Mouse (Mus musculus) CD4-positive, CD25-positive, alpha-beta regulatory T cell (primary cell): ENCODE data around the gene 4931429L15Rik. TPM values are rescaled to one million over a fixed set of nuclear protein-coding genes. Genes with fewer than 3 reads are reported as not detected.

Experiments
- polyA plus RNA-seq: library from polyadenylated mRNA; unstranded; fragments of 100-300 nt; shearing (Covaris generic); gene quantifications from one replicate; pipeline ENCODE4 v1.2.1, GENCODE M21; 2017

Gene 4931429L15Rik
- polyA plus RNA-seq = not detected

DNA sequence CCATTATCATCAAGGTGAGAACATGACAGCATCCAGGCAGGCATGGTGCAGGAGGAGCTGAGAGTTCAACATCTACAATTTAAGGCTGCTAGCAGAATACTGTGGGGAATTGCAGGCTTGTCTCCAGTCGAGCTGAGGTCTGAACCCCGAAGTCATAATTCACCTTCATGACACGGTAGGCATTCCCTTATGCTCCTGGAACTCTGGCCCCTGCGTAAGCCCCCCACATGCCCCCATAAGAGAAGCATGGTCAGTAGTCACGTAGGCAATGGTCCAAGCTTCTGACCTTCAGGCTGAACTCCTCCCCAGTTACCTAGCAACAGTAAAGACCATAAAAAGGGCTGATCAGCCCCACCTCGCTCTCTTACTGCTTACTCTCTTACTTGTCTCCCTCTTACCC lies at the start of gene 4931429L15Rik:
Gene 4931429L15Rik (minus strand): TSS at position 101 of the 400 bp plus-strand sequence.

DNA sequence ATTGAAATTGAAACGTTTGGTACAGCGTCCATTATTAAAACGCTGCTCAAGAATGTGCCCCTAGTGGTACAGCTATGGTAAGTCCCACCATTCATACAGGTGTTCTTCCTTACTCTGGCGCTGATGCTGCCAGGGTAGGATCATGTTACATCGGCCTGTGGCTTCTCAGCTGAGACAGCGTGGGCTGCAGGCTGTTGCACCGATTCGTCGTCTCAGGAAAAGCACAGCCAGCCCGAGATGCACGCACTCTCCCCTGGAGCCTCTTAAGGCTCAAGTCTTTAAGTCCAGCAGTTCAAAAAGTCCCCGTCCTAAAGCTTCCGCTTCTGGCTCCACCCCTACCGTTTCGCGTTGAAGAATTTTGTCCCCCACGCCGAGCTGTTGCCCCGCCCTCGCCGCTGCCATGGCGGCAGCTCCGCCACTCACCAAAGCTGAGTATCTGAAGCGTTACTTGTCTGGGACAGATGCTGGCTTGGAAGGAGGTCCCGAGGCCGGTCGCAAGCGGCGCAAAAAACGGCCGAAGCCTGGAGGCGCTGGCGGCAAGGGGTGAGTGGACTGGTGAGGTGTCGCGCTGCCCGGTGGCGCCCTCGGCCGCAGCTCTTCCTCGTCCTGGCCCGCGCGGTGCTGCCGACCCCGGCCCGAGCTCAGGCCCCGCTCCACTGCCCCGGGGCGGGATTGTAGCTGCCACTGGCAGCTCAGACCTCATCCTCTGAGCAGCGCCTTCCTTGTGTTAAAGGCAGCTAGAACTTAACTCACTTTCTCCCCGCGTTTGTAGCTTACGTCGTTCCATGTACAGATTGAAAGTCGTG lies 37.0 kb downstream of the 4931429L15Rik start, which contains the start of gene Bud13:
Gene Bud13 (plus strand): TSS at position 378 of the 806 bp plus-strand sequence.

DNA sequence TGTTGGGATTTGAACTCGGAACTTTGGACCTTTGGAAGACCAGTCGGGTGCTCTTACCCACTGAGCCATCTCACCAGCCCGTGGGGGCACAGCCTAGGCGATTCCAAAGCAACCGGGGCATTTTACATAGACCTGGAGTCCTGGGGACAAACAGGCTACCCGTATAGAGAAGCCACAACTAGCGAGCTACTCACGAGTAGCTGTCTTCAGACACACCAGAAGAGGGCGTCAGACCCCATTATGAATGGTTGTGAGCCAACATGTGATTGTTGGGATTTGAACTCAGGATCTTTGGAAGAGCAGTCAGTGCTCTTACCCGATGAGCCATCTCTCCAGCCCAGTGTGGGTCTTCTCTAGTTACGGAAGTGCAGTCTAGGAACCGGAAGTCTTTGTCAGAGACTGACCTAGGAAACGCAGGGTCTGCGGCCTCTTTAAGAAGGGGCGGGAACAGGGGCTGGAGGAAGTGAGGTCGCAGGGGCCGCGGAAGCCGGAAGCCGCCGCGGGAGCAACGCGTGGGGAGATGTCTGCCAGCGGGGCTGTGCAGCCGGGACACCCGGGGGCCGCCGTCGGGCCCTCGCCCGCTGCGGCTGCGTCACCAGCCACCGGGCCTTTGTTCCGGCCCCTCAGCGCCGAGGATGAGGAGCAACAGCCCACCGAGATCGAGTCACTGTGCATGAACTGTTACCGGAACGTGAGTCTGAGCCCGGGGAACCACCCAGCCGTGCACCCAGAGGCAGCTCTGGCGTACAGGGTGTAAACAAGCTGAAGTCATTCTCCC lies 46.9 kb downstream of the 4931429L15Rik start, which contains the start of gene Zpr1:
Gene Zpr1 (plus strand): TSS at position 388 of the 778 bp plus-strand sequence.

DNA sequence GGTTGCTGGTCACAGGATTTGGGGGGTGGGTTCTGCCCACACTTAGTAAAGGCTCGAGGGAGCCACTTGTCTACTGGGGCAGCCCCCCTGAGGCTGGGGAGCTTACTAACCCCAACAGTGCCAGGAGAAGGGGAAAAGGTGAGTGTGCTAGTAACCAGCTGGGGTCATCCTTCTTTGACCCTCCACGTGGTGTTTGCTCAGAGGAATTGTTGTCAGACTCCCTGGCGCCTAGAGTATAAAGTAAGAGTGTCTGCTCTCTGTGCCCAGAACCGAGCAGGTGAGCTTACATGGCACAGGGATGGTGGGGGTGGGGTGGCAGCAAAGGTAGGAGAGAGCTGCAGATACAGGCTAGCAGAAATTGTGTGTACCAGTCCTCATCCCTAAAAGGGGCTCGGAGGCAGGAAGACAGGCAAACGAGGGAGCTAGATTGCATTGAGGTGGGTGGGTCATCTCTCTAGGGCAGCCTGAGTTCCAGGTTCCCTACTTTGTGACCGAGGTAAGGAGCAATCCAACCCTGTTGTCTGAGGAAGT lies 51.4 kb downstream of the 4931429L15Rik start, which contains the start of gene Apoa5:
Gene Apoa5 (plus strand): TSS at position 291 of the 531 bp plus-strand sequence.

Other genes with a start within 250 kb of the 4931429L15Rik start
- gene Apoa1, start 91.4 kb downstream of the 4931429L15Rik start, polyA plus RNA-seq = not detected
- gene Apoc3, start 84.3 kb downstream of the 4931429L15Rik start, polyA plus RNA-seq = not detected
- not detected for gene Apoa4, start 79.3 kb downstream of the 4931429L15Rik start, polyA plus RNA-seq
- gene Apoa5, start 51.4 kb downstream of the 4931429L15Rik start, polyA plus RNA-seq = not detected
- gene Zpr1, start 46.9 kb downstream of the 4931429L15Rik start, polyA plus RNA-seq = 114 TPM
- 29.8 TPM for gene Bud13, start 37.0 kb downstream of the 4931429L15Rik start, polyA plus RNA-seq